Mouse (Mus musculus) forebrain, embryonic 16.5 days (tissue): Measurements from ENCODE around the gene Acss2. TPM values are rescaled to one million over a fixed set of nuclear protein-coding genes. Genes with fewer than 3 reads are reported as not detected.

Source experiments
- ATAC-seq: fragments of 200-750 bp; cut with Nextera tagmentation; 2 replicates; pipeline ENCODE4 v1.8.0; 2017; ENCODE audit warnings: mild to moderate bottlenecking, moderate library complexity
- H3K27ac ChIP-seq: fragments of 300-500 bp; sonication (generic); 2 replicates; pipeline ENCODE4 v1.5.1; 2014; ENCODE audit warnings: low read length, control low read depth
- H3K27me3 ChIP-seq: fragments of 300-500 bp; sonication (generic); replicated peaks from 2 replicates; pipeline ENCODE4 v1.6.1; 2014; ENCODE audit warnings: low read length; ENCODE audit not compliant: control insufficient read depth, insufficient read depth
- H3K36me3 ChIP-seq: fragments of 300-500 bp; sonication (generic); 2 replicates; pipeline ENCODE4 v1.6.1; 2014; ENCODE audit not compliant: control insufficient read depth, insufficient read depth
- H3K4me1 ChIP-seq: fragments of 300-500 bp; sonication (generic); replicated peaks from 2 replicates; pipeline ENCODE4 v1.6.1; 2014; ENCODE audit warnings: low read length; ENCODE audit not compliant: control insufficient read depth, insufficient read depth
- H3K4me2 ChIP-seq: fragments of 300-500 bp; sonication (generic); 2 replicates; pipeline ENCODE4 v1.6.1; 2014; ENCODE audit warnings: mild to moderate bottlenecking, low read length, control low read depth
- H3K4me3 ChIP-seq: fragments of 300-500 bp; sonication (generic); replicated peaks from 2 replicates; pipeline ENCODE4 v1.5.1; 2014; ENCODE audit warnings: mild to moderate bottlenecking, low read length, control low read depth
- H3K9ac ChIP-seq: fragments of 300-500 bp; sonication (generic); replicated peaks from 2 replicates; pipeline ENCODE4 v1.6.1; 2014; ENCODE audit warnings: low read depth, low read length, control low read depth
- H3K9me3 ChIP-seq: fragments of 300-500 bp; sonication (generic); 2 replicates; pipeline ENCODE4 v1.6.1; 2016; ENCODE audit warnings: low read length; ENCODE audit not compliant: control insufficient read depth
- WGBS: fragments of 180-500 bp; shearing (Covaris S2); extraction: QIAGEN DNeasy Blood & Tissue Kit; methylation state at CpG from one replicate; pipeline ENCODE4 v1.1.7; 2014; 5-methylcytosine and 5-hydroxymethylcytosine counted together
- polyA plus RNA-seq: library from polyadenylated mRNA; unstranded; fragments of >200 nt; fragmentation: Nextera tagmentation; extraction: Ambion mirVana; gene quantifications from 2 replicates; pipeline ENCODE4 v1.2.1, GENCODE M21; 2015

Gene Acss2
- polyA plus RNA-seq, 1 experiment from 2014 or later, result 22.8 TPM

DNA sequence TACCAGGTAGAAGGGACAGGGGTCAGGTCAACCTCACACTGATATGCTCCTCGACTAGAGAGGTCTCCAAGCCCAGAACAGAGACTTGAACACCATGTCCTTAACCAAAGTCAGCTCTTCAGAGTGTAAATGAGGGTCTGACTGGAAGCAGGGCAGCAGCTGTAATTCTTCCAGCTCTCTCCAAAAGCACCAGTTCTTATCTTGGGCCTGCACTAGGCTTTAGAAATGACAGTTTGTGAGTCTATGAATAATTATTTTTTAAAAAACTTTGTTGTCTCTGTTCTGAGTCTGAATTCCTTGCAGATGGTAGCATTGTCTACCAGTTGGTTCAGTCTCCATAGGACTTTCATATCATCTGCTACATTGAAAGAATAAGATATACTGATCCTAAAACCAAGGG, 44.5 kb downstream of the Acss2 start:
- H3K36me3 ChIP-seq, result 0 out of 2 replicates have a peak, but pooled peaks cover 4% of the 10 kb centered on the region
- no peaks in the 10 kb centered on the region for H3K4me1 ChIP-seq
- no peaks in the 10 kb centered on the region for H3K27me3 ChIP-seq
- H3K9ac ChIP-seq, result no peak overlapping the region
- no peak overlapping the region for H3K4me3 ChIP-seq
- H3K9me3 ChIP-seq, result no peaks in the 10 kb centered on the region
- 63% methylated on average over 1 of the region's 1 CpGs for WGBS
- no peak overlapping the region for H3K27ac ChIP-seq
- ATAC-seq, result no peak
- no peak overlapping the region for H3K4me2 ChIP-seq

DNA sequence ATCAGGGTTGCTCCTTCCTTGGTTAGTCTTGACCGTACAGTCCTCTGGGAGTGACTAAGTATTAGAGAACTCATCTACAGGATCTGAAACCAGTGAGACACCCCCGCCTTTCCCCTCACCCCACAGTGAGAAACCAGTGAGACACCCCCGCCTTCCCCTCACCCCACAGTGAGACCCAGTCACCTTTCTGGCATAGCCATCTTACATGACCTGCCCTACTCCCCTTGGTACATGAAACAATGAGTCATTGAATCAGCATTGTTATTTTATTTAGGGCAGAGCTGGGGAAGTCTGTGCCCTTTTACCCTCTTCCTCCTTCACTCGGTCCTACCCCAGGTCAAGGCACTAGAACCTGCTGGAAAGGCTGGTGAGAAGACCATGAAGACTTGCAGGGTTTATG, 45.2 kb downstream of the Acss2 start:
- H3K4me3 ChIP-seq, result no peak overlapping the region
- H3K27me3 ChIP-seq, result no peaks in the 10 kb centered on the region
- H3K9me3 ChIP-seq, result no peaks in the 10 kb centered on the region
- H3K4me1 ChIP-seq, result no peaks in the 10 kb centered on the region
- no peak overlapping the region for H3K4me2 ChIP-seq
- 84% methylated on average over 4 of the region's 4 CpGs for WGBS
- H3K9ac ChIP-seq, result no peak overlapping the region
- H3K36me3 ChIP-seq, result 0 out of 2 replicates have a peak, but pooled peaks cover 4% of the 10 kb centered on the region
- ATAC-seq, result no peak
- H3K27ac ChIP-seq, result no peak overlapping the region

DNA sequence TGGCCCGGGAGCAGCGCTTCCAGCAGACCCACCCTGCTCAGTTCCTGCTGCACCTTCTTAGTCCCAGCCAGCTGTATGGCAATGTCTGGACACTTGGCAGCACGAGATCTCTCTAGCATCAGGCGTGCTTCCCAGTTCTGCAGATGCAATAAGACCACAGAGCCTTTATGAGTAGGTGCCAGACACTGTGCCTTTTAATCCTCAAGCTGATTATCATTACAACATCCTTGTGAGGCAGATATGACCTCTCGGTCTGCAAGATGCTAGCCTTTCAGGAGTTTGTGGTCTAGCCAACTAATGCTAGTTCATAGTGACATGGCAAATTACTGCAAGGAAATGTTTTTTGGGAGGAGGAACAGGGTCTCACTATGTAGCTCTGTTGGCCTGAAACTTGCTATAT, 50.0 kb downstream of the Acss2 start:
- no peak overlapping the region for H3K9ac ChIP-seq
- no peaks in the 10 kb centered on the region for H3K4me1 ChIP-seq
- WGBS, result 81% methylated on average over 5 of the region's 5 CpGs
- H3K27ac ChIP-seq, result no peak overlapping the region
- H3K36me3 ChIP-seq, result no peaks in the 10 kb centered on the region
- no peak overlapping the region for H3K4me2 ChIP-seq
- no peaks in the 10 kb centered on the region for H3K9me3 ChIP-seq
- no peaks in the 10 kb centered on the region for H3K27me3 ChIP-seq
- ATAC-seq, result no peak
- H3K4me3 ChIP-seq, result no peak overlapping the region

DNA sequence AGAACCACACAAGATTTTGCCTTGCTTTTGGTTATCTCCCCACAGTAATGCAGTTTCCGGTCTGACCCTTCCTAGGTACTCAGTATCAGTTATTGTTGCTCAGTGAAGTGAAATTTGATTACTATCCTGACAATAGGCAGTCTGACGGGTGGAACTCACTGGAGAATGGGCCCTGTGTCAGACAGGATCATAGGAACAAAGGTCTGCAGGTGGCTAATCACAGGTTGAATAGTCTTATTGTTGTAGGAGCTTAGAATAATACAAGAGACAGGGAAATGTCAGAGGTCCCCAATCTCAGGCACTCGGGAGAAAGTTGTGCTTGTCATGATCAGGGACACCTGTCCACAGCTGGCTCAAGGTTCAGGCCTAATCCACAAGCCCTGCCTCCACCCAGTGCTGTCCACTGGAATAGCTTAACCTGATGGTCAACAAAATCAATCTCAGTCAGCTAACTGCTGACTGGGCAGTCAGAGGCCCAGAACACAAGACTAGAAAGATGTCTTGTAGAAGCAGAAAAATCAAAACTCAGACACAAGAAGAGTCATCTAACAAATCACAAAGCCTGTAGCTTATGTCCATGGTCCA, 51.6 kb downstream of the Acss2 start:
- H3K36me3 ChIP-seq, result no peaks in the 10 kb centered on the region
- ATAC-seq, result no peak
- no peak overlapping the region for H3K4me3 ChIP-seq
- no peak overlapping the region for H3K4me2 ChIP-seq
- 10% methylated on average over 3 of the region's 3 CpGs for WGBS
- no peaks in the 10 kb centered on the region for H3K9me3 ChIP-seq
- no peaks in the 10 kb centered on the region for H3K4me1 ChIP-seq
- no peaks in the 10 kb centered on the region for H3K27me3 ChIP-seq
- no peak overlapping the region for H3K27ac ChIP-seq
- H3K9ac ChIP-seq, result no peak overlapping the region

DNA sequence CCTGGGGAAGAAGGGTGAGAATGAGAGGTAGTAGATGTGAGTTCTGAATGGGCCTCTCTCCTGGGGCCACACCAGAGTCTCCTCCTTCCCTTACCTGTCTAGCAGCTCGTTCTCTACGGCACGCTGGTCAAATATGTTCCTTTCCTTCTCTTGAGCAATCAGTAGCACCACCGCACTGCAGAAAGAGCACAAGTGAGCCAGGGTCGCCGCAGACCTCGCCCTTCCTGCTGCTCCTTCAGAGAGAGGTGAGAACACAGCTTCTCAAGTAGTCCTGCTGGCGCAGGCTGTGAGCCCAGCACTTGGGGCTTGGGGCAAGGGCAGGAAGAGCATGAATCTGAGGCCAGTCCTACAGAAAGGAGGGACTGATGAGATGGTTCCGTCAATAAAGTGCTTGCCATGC, 55.3 kb downstream of the Acss2 start:
- Histone ChIP-seq H3K27me3 (no peaks in the 10 kb centered on the region), H3K9me3 (no peaks in the 10 kb centered on the region), H3K4me1 (no peaks in the 10 kb centered on the region), H3K4me3 (no peak overlapping the region), H3K36me3 (no peaks in the 10 kb centered on the region), H3K27ac (no peak overlapping the region), H3K9ac (no peak overlapping the region), H3K4me2 (no peak overlapping the region)
- ATAC-seq, result no peak
- WGBS, result 90% methylated on average over 9 of the region's 9 CpGs

DNA sequence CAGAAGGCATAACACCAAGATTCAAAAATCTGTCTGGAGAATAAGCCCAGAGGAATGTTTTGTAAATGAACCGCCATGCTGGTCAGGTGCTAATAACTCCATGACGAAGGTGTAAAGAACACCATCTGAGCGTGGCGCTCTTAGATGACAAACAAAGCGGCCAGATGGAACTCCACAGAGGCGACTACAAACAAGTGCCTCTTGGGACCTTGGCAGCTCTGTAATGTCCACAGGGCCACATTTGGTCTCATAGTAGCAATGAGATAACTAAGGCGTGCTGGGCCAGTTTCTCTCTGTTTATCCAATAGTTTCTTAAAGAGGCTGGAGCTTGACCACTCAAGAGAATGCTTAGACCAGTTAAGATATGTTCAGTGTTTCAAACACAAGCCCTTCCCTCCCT, 56.2 kb downstream of the Acss2 start:
- Histone ChIP-seq H3K27ac (no peak overlapping the region), H3K4me1 (no peaks in the 10 kb centered on the region), H3K27me3 (no peaks in the 10 kb centered on the region), H3K9ac (no peak overlapping the region), H3K4me3 (no peak overlapping the region), H3K9me3 (no peaks in the 10 kb centered on the region), H3K4me2 (no peak overlapping the region), H3K36me3 (no peaks in the 10 kb centered on the region)
- 76% methylated on average over 7 of the region's 7 CpGs for WGBS
- ATAC-seq, result no peak

DNA sequence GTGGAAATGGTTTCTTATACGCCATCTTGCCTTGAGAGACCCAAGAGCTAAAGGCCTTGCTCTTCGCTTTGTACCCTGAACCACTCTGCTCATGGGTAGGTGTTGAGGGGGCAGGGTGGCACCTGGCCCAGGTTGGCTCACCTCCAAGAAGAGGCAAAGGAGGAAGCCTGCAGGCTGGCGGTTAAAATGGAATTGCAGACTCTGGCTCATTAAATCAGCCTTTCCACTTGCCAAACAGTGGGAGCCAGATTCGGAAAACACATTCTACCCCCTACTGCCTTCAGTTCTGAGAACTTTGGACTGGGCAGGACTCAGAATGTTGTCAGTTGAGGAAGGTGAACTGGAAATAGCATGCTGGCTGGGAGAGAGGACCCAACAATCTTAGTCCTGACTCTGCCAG, 57.0 kb downstream of the Acss2 start:
- H3K36me3 ChIP-seq, result no peaks in the 10 kb centered on the region
- no peak overlapping the region for H3K4me3 ChIP-seq
- H3K27me3 ChIP-seq, result no peaks in the 10 kb centered on the region
- H3K9ac ChIP-seq, result no peak overlapping the region
- no peak for ATAC-seq
- H3K4me2 ChIP-seq, result no peak overlapping the region
- no peaks in the 10 kb centered on the region for H3K9me3 ChIP-seq
- WGBS, result 58% methylated on average over 4 of the region's 4 CpGs
- H3K27ac ChIP-seq, result no peak overlapping the region
- no peaks in the 10 kb centered on the region for H3K4me1 ChIP-seq

DNA sequence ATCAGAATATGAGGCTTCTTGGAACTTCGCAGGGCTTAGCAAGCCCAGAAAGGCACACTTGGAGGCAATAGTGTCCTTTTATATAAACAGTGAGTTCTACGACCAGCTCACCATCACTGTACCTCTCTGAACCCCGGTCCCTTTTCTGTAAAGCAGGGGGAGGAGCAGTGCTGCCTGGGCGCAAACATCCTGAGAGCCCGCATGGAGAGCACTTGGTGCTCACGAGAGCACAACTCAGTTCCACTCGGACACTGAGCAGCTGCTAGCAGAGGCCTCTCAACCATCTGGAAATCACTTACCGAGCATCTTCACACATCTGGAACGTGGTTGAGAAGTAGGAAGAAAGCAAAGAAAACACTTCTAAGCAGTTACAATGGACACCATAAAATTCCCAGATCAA, 58.9 kb downstream of the Acss2 start:
- Histone ChIP-seq H3K27ac (no peak overlapping the region), H3K36me3 (no peaks in the 10 kb centered on the region), H3K9ac (no peak overlapping the region), H3K4me1 (no peaks in the 10 kb centered on the region), H3K27me3 (no peaks in the 10 kb centered on the region), H3K4me2 (no peak overlapping the region), H3K4me3 (no peak overlapping the region), H3K9me3 (no peaks in the 10 kb centered on the region)
- no peak for ATAC-seq
- 83% methylated on average over 9 of the region's 9 CpGs for WGBS

DNA sequence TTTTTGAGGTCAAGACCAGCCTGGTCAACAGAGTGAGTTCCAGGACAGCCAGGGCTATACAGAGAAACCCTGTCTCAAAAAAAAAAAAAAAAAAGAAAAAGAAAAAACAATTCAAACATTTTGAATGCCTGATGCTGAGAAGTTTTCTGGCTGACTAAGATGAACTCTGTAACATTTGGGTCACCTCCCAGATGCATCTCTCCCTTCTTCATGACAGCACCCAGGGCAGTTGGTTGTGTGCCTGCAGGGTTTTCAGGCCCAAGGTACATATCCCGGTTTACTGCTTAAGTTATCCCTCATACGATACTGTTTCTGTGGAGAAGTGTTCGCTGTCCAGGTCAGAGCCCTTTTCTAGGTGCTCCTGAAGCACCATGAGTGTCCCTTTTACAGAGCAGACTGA, 62.6 kb downstream of the Acss2 start:
- no peak for ATAC-seq
- no peaks in the 10 kb centered on the region for H3K9me3 ChIP-seq
- H3K4me2 ChIP-seq, result no peak overlapping the region
- H3K27ac ChIP-seq, result no peak overlapping the region
- no peak overlapping the region for H3K9ac ChIP-seq
- H3K36me3 ChIP-seq, result no peaks in the 10 kb centered on the region
- WGBS, result 93% methylated on average over 3 of the region's 3 CpGs
- no peak overlapping the region for H3K4me3 ChIP-seq
- no peaks in the 10 kb centered on the region for H3K27me3 ChIP-seq
- no peaks in the 10 kb centered on the region for H3K4me1 ChIP-seq

DNA sequence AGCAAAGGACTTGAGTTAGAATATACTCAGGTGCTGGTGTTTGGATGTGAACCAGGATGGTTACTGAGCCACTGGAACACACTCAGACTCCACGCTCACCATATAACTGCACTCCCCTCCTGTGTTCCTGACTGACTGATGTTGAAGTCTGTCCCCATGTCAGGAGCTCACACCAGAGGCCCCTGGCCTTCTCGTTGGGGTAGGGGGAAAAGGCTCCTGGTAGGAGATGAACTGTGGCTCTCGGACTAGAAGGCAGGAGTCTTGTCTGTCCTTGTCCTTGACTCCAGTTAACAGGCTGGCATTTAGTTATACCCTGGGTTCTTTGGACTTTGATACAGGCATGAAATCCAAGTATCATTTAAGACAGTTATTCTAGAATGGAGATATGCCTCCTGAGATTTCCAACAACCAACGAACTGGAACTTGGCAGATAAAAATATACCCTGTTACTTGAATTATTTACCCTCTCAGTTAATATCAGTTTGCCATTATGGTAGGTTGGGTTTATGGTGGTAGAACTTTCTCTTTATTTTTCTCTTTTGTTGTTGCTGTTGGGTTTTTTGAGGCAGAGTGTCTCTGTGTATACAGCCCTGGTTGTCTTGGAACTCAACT, 64.7 kb downstream of the Acss2 start:
- Histone ChIP-seq H3K4me2 (no peak overlapping the region), H3K9me3 (no peaks in the 10 kb centered on the region), H3K27ac (no peak overlapping the region), H3K4me1 (no peaks in the 10 kb centered on the region), H3K9ac (no peak overlapping the region), H3K4me3 (no peak overlapping the region), H3K27me3 (no peaks in the 10 kb centered on the region), H3K36me3 (no peaks in the 10 kb centered on the region)
- 80% methylated on average over 4 of the region's 4 CpGs for WGBS
- ATAC-seq, result no peak
